ENCODE assay signal across 26 mouse cellular contexts in genomic region chr10:102779243-102779642, GRCm38 (mm10).
DNase-seq lines count a peak whose midpoint lies in the region; ATAC-seq and TF ChIP-seq lines count a peak whose summit lies in the region.
"Had no signal": no experiment of that assay in that cellular context is flagged by ENCODE, and none has a peak within 500 bp of the region (broad histone marks: within the 10 kb centered on the region; RNA-seq: fewer than 3 reads in every experiment).

No protein-coding gene starts in this region.

- no peaks in the 10 kb centered on the region for H3K4me1 ChIP-seq in liver, adult 2 months (ENCODE audit: control insufficient read depth, insufficient read depth, low read length)
- no peaks in the 10 kb centered on the region for H3K4me1 ChIP-seq in liver, embryonic 13.5 days (replicated peaks)
- H3K4me1 ChIP-seq in liver, embryonic 16.5 days (ENCODE audit: control insufficient read depth, low read depth, low read length) = no peaks in the 10 kb centered on the region
- H3K4me1 ChIP-seq in lung, postnatal 0 days (ENCODE audit: insufficient read depth, low read depth, low read length) = no peaks in the 10 kb centered on the region
- H3K4me1 ChIP-seq: embryonic facial prominence, embryonic 12.5 days; embryonic facial prominence, embryonic 15.5 days; forebrain, embryonic 15.5 days; heart, embryonic 12.5 days; heart, embryonic 15.5 days had no signal

- H3K27me3 ChIP-seq in liver, adult 2 months (ENCODE audit: control insufficient read depth, insufficient read depth, low read length) = no peaks in the 10 kb centered on the region
- no peaks in the 10 kb centered on the region for H3K27me3 ChIP-seq in liver, embryonic 13.5 days
- no peaks in the 10 kb centered on the region for H3K27me3 ChIP-seq in liver, embryonic 16.5 days (ENCODE audit: control insufficient read depth, insufficient read depth, low read depth, low read length)
- no peaks in the 10 kb centered on the region for H3K27me3 ChIP-seq in lung, postnatal 0 days (replicated peaks; ENCODE audit: insufficient read depth, low read length)
- H3K27me3 ChIP-seq: CH12.LX; embryonic facial prominence, embryonic 12.5 days; embryonic facial prominence, embryonic 15.5 days; forebrain, embryonic 15.5 days; heart, embryonic 12.5 days; heart, embryonic 15.5 days had no signal

- no peaks in the 10 kb centered on the region for H3K79me2 ChIP-seq in liver, adult 2 months (ENCODE audit: control insufficient read depth, insufficient read depth, low read length)

- no peak for TF ChIP-seq EP300 in lung, postnatal 0 days (IDR thresholded peaks at IDR 0.05)

- no peak overlapping the region for H3K9ac ChIP-seq in liver, adult 2 months (ENCODE audit: low read depth, low read length)
- no peak overlapping the region for H3K9ac ChIP-seq in liver, embryonic 13.5 days
- H3K9ac ChIP-seq in liver, embryonic 16.5 days (ENCODE audit: low read depth, low read length) = no peak overlapping the region
- H3K9ac ChIP-seq in lung, postnatal 0 days (replicated peaks; ENCODE audit: low read depth) = no peak overlapping the region
- H3K9ac ChIP-seq: embryonic facial prominence, embryonic 12.5 days; embryonic facial prominence, embryonic 15.5 days; forebrain, embryonic 15.5 days; heart, embryonic 12.5 days; heart, embryonic 15.5 days; hindbrain, embryonic 14.5 days had no signal

- no peak for TF ChIP-seq POLR2A in liver, adult 2 months (IDR thresholded peaks at IDR 0.05; ENCODE audit: extremely low read depth, insufficient read depth, low read length)

- TF ChIP-seq CTCF in liver, adult 2 months (IDR thresholded peaks at IDR 0.05; ENCODE audit: low read depth, low read length) = no peak
- no peak for TF ChIP-seq CTCF in lung, postnatal 0 days (IDR thresholded peaks at IDR 0.05)

- no peaks in the 10 kb centered on the region for H3K9me3 ChIP-seq in liver, embryonic 13.5 days (replicated peaks)
- H3K9me3 ChIP-seq in liver, embryonic 16.5 days (replicated peaks; ENCODE audit: control insufficient read depth, low read length) = no peaks in the 10 kb centered on the region
- no peaks in the 10 kb centered on the region for H3K9me3 ChIP-seq in lung, postnatal 0 days (ENCODE audit: low read length)
- H3K9me3 ChIP-seq: embryonic facial prominence, embryonic 12.5 days; embryonic facial prominence, embryonic 15.5 days; forebrain, embryonic 15.5 days; G1E; heart, embryonic 12.5 days; heart, embryonic 15.5 days had no signal

- intact Hi-C loops in heart, postnatal 36 days (cut with DNase I) = no loop called here

- no peak overlapping the region for H3K27ac ChIP-seq in liver, adult 2 months (replicated peaks; ENCODE audit: insufficient read depth, low read depth, low read length)
- no peak overlapping the region for H3K27ac ChIP-seq in liver, embryonic 13.5 days
- no peak overlapping the region for H3K27ac ChIP-seq in liver, embryonic 16.5 days (ENCODE audit: low read length)
- H3K27ac ChIP-seq in lung, postnatal 0 days (ENCODE audit: low read length) = no peak overlapping the region
- H3K27ac ChIP-seq: embryonic facial prominence, embryonic 12.5 days; embryonic facial prominence, embryonic 15.5 days; forebrain, embryonic 15.5 days; heart, embryonic 15.5 days; hindbrain, embryonic 14.5 days; hindbrain, postnatal 0 days had no signal

- peak; percentile 15 for DNase-seq in liver, adult 2 months (ENCODE audit: extremely low read depth, low read depth, low spot score)
- DNase-seq in liver, embryonic 13.5 days = no peak
- DNase-seq in heart, postnatal 36 days = no peak
- no peak for DNase-seq in lung, postnatal 0 days (ENCODE audit: low spot score)
- DNase-seq in layer of hippocampus, postnatal 10 days (ENCODE audit: low spot score in 2 of 2) = no peak
- DNase-seq: adrenal gland, postnatal 10 days; adrenal gland, postnatal 36 days; cerebellum, adult 11 months; cerebellum, adult 2 months; cerebellum, adult 9-11 months; cerebellum, postnatal 25 days; gastrocnemius, postnatal 25 days; heart, adult 18-20 months; heart, postnatal 10 days; heart, postnatal 4 days had no signal

- no peaks in the 10 kb centered on the region for H3K36me3 ChIP-seq in liver, adult 2 months (ENCODE audit: control insufficient read depth, insufficient read depth, low read length)
- H3K36me3 ChIP-seq in liver, embryonic 13.5 days = no peaks in the 10 kb centered on the region
- no peaks in the 10 kb centered on the region for H3K36me3 ChIP-seq in liver, embryonic 16.5 days (ENCODE audit: control insufficient read depth, insufficient read depth)
- H3K36me3 ChIP-seq in lung, postnatal 0 days (ENCODE audit: insufficient read depth, low read length) = no peaks in the 10 kb centered on the region
- H3K36me3 ChIP-seq: embryonic facial prominence, embryonic 12.5 days; embryonic facial prominence, embryonic 15.5 days; forebrain, embryonic 15.5 days; G1E; heart, embryonic 12.5 days; heart, embryonic 15.5 days had no signal

- ATAC-seq in liver, embryonic 13.5 days (ENCODE audit: low read depth) = peak; percentile 41; the same call in 1 of the 2 replicates
- ATAC-seq in liver, embryonic 16.5 days (ENCODE audit: low read depth) = peak; percentile 72
- ATAC-seq in lung, postnatal 0 days = no peak
- ATAC-seq: forebrain, embryonic 15.5 days; hindbrain, postnatal 0 days; Patski had no signal

- no peak overlapping the region for H3K4me2 ChIP-seq in liver, embryonic 13.5 days
- H3K4me2 ChIP-seq in liver, embryonic 16.5 days (ENCODE audit: low read depth, low read length) = no peak overlapping the region
- H3K4me2 ChIP-seq in lung, postnatal 0 days (replicated peaks; ENCODE audit: low read depth, low read length) = no peak overlapping the region
- H3K4me2 ChIP-seq: embryonic facial prominence, embryonic 12.5 days; embryonic facial prominence, embryonic 15.5 days; forebrain, embryonic 15.5 days; heart, embryonic 12.5 days; heart, embryonic 15.5 days; hindbrain, embryonic 14.5 days had no signal

- H3K4me3 ChIP-seq in liver, adult 2 months (ENCODE audit: insufficient read depth, low read depth, low read length) = no peak overlapping the region
- H3K4me3 ChIP-seq in liver, embryonic 13.5 days (replicated peaks) = no peak overlapping the region
- H3K4me3 ChIP-seq in liver, embryonic 16.5 days (ENCODE audit: low read depth, low read length) = no peak overlapping the region
- H3K4me3 ChIP-seq in lung, postnatal 0 days (ENCODE audit: low read depth, low read length) = no peak overlapping the region
- H3K4me3 ChIP-seq: embryonic facial prominence, embryonic 12.5 days; embryonic facial prominence, embryonic 15.5 days; forebrain, embryonic 15.5 days; heart, embryonic 12.5 days; heart, embryonic 15.5 days had no signal

- 16% methylated on average over 2 of the region's 2 CpGs for WGBS in liver, adult 2 months
- WGBS in liver, embryonic 13.5 days (ENCODE audit: insufficient replicate concordance) = 37% methylated on average over 2 of the region's 2 CpGs
- 57% methylated on average over 2 of the region's 2 CpGs for WGBS in liver, embryonic 16.5 days (ENCODE audit: insufficient replicate concordance)
- WGBS in lung, postnatal 0 days = 75% methylated on average over 2 of the region's 2 CpGs
